Mouse (Mus musculus) forebrain, embryonic 11.5 days (tissue): ENCODE data around the gene Podxl2. TPM values are rescaled to one million over a fixed set of nuclear protein-coding genes. Genes with fewer than 3 reads are reported as not detected.

Source experiments
- ATAC-seq: fragments of 200-750 bp; cut with Nextera tagmentation; replicated peaks from 2 replicates; pipeline ENCODE4 v1.8.0; 2017; ENCODE audit warnings: moderate TSS enrichment; ENCODE audit not compliant: low FRiP score
- DNase-seq: peaks from one replicate; pipeline ENCODE4 v3.0.0-alpha.2; 2017; ENCODE audit warnings: low spot score
- H3K27ac ChIP-seq: fragments of 300-500 bp; sonication (generic); 2 replicates; pipeline ENCODE4 v1.5.1; 2014; ENCODE audit warnings: low read depth, low read length
- H3K27me3 ChIP-seq: fragments of 300-500 bp; sonication (generic); 2 replicates; pipeline ENCODE4 v1.6.1; 2014; ENCODE audit warnings: mild to moderate bottlenecking, low read length, mixed read lengths; ENCODE audit not compliant: control insufficient read depth, insufficient read depth
- H3K36me3 ChIP-seq: fragments of 300-500 bp; sonication (generic); 2 replicates; pipeline ENCODE4 v1.6.1; 2014; ENCODE audit warnings: mild to moderate bottlenecking, low read length, moderate library complexity, mixed read lengths; ENCODE audit not compliant: control insufficient read depth, insufficient read depth
- H3K4me1 ChIP-seq: fragments of 300-500 bp; sonication (generic); replicated peaks from 2 replicates; pipeline ENCODE4 v1.6.1; 2014; ENCODE audit warnings: low read length, mixed read lengths; ENCODE audit not compliant: control insufficient read depth, insufficient read depth
- H3K4me2 ChIP-seq: fragments of 300-500 bp; sonication (generic); 2 replicates; pipeline ENCODE4 v1.6.1; 2014; ENCODE audit warnings: low read depth, mild to moderate bottlenecking, low read length, moderate library complexity, mixed read lengths; ENCODE audit not compliant: severe bottlenecking
- H3K4me3 ChIP-seq: fragments of 300-500 bp; sonication (generic); 2 replicates; pipeline ENCODE4 v1.5.1; 2014; ENCODE audit warnings: low read depth, low read length
- H3K9ac ChIP-seq: fragments of 300-500 bp; sonication (generic); 2 replicates; pipeline ENCODE4 v1.6.1; 2014; ENCODE audit warnings: low read length
- H3K9me3 ChIP-seq: fragments of 300-500 bp; sonication (generic); 2 replicates; pipeline ENCODE4 v1.6.1; 2016; ENCODE audit warnings: low read length, mixed read lengths; ENCODE audit not compliant: control insufficient read depth
- WGBS: fragments of 180-500 bp; shearing (Covaris S2); extraction: QIAGEN DNeasy Blood & Tissue Kit; methylation state at CpG from one replicate; pipeline ENCODE4 v1.1.7; 2014; 5-methylcytosine and 5-hydroxymethylcytosine counted together
- polyA plus RNA-seq: library from polyadenylated mRNA; unstranded; fragments of >200 nt; fragmentation: Nextera tagmentation; extraction: Ambion mirVana; gene quantifications from 2 replicates; pipeline ENCODE4 v1.2.1, GENCODE M21; 2014

The Podxl2 gene
- polyA plus RNA-seq, 1 experiment from 2014 or later, result 109 TPM

DNA sequence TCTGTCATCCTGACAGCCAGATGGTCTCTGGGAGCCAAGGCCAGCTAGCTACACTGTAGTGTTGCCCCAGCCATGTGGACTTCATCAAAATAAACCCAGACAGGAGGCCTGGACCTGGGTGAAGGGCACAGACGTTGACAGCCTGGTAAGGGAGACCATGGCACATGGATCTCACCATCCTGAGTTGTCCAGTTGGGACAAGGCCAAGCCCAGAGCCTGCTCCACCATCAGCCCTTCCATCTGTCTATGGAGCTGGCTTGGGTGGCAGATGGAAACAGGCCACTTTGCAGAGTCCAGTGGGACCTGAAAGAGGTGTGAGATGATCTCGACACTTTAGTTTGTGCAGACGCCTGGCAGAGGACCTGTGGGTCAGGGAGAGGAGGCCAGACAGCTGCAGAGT lies 74.1 kb downstream of the Podxl2 start:
- Histone ChIP-seq H3K36me3 (no peaks in the 10 kb centered on the region), H3K4me3 (no peak overlapping the region), H3K9me3 (no peaks in the 10 kb centered on the region), H3K9ac (no peak overlapping the region), H3K4me1 (no peaks in the 10 kb centered on the region), H3K4me2 (no peak overlapping the region), H3K27me3 (no peaks in the 10 kb centered on the region), H3K27ac (no peak overlapping the region)
- ATAC-seq (no peak), DNase-seq (peak; percentile 47)
- WGBS, result 73% methylated on average over 3 of the region's 3 CpGs

DNA sequence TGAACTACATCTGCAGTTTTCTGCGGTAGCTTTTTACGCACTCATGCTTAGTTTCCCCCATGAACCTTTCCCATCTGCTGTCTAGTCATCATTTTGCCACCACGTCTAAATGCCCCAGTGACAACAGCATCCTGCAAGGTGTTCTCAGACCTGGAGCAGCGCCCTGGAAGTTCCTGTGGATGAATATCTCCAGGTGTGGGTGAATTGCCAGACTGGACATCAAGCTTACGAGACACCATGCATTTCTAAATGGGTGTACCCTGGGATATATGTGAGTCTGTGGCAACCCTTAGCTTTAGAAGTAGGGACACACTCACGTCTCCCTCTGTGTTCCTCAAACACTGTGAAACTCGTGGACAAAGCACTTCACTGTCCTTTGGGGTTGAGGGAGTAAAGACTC lies 74.7 kb downstream of the Podxl2 start:
- ATAC-seq, result no peak
- Histone ChIP-seq H3K4me2 (no peak overlapping the region), H3K36me3 (no peaks in the 10 kb centered on the region), H3K27me3 (no peaks in the 10 kb centered on the region), H3K27ac (no peak overlapping the region), H3K4me3 (no peak overlapping the region), H3K4me1 (no peaks in the 10 kb centered on the region), H3K9ac (no peak overlapping the region), H3K9me3 (no peaks in the 10 kb centered on the region)
- DNase-seq, result no peak
- 84% methylated on average over 7 of the region's 7 CpGs for WGBS

DNA sequence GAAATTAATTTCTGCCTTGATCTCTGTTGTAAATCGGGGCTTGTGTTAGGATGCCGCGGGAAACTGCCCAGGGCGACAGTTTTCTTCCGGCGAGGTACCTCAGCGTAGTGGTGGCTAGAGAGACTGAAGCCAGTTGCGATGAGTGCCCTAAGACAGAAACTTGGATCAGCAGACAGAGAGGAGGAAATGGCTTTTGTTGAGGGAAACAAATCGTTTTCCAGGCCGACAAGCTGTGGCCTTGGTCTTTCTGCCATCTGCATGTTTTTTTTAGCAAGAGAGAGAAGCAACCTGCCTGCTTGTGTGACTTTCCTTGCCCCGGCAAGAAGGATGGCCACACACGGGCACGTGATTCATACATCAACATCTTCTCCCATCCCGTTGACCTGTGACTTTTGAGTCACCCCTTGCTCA lies 80.3 kb downstream of the Podxl2 start:
- DNase-seq (no peak), ATAC-seq (no peak)
- Histone ChIP-seq H3K9me3 (no peaks in the 10 kb centered on the region), H3K4me2 (no peak overlapping the region), H3K4me1 (peaks cover 4% of the 10 kb centered on the region; the same call in 1 of the 2 replicates), H3K9ac (no peak overlapping the region), H3K4me3 (no peak overlapping the region), H3K27ac (no peak overlapping the region), H3K36me3 (no peaks in the 10 kb centered on the region), H3K27me3 (no peaks in the 10 kb centered on the region)
- WGBS, result 76% methylated on average over 14 of the region's 14 CpGs

DNA sequence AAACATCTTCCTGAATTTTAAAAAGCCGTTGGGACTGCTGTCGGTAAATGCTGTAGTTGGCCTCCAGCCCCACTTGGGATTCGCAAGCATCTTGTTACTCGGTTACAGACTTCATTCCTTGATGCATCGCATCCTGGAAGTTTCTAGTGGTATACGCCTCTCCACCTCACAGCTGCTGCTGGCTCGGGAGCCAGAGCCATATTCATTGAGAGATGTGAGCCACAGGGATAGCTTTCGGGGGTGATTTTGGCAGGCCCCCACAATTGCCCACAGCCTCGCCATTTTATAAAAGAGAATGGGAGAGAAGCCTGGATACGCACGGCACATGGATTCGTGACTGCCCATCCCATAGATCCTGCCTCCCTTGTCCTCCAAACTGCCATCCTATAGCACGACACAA lies 81.0 kb downstream of the Podxl2 start:
- no peak overlapping the region for H3K4me2 ChIP-seq
- H3K27ac ChIP-seq, result no peak overlapping the region

DNA sequence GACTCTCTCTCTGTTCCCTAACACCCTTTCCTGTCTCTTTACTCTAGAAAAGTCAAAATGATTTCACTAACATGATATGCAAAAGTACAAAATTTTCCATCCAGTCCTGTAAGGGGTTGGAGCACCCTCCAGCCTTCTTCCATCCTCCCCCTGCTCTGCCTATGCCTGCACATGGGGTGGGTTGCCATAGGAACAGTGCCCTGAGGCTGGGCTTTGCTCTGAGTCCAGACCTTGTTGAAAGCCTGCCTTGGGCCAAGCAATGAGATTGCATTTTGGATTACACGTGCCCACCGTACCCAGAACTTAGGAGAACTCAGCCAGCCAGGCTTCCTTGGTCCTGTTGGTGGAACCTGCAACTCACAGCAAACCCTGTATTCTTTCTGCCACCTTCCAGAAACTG lies 81.6 kb downstream of the Podxl2 start:
- Histone ChIP-seq H3K4me3 (no peak overlapping the region), H3K27ac (no peak overlapping the region), H3K4me2 (no peak overlapping the region), H3K9ac (no peak overlapping the region), H3K27me3 (no peaks in the 10 kb centered on the region), H3K4me1 (peaks cover 4% of the 10 kb centered on the region; the same call in 1 of the 2 replicates), H3K9me3 (no peaks in the 10 kb centered on the region), H3K36me3 (no peaks in the 10 kb centered on the region)
- peak; percentile 73 for DNase-seq
- 37% methylated on average over 2 of the region's 2 CpGs for WGBS
- peak; percentile 67; the same call in 1 of the 2 replicates for ATAC-seq

More for the DNA sequence above, 81.0 kb downstream of the Podxl2 start:
- H3K9ac ChIP-seq, result no peak overlapping the region
- H3K9me3 ChIP-seq, result no peaks in the 10 kb centered on the region
- DNase-seq (no peak), ATAC-seq (no peak)
- H3K36me3 ChIP-seq, result no peaks in the 10 kb centered on the region
- H3K27me3 ChIP-seq, result no peaks in the 10 kb centered on the region
- WGBS, result 87% methylated on average over 13 of the region's 13 CpGs
- no peak overlapping the region for H3K4me3 ChIP-seq
- H3K4me1 ChIP-seq, result peaks cover 4% of the 10 kb centered on the region; the same call in 1 of the 2 replicates

Other genes with a start within 250 kb of the Podxl2 start
- 0.21 TPM in 1 of 2 replicates, not detected in the other for gene Kbtbd12, start 237.1 kb downstream of the Podxl2 start, polyA plus RNA-seq
- gene Mgll, start 150.6 kb downstream of the Podxl2 start, polyA plus RNA-seq, result 4.1 and 4.4 TPM in 2 replicates
- gene Abtb1, start 33.1 kb downstream of the Podxl2 start, polyA plus RNA-seq, result 14.4 and 15.3 TPM in 2 replicates
- 248 and 259 TPM in 2 replicates for gene Mcm2, start 23.7 kb upstream of the Podxl2 start, polyA plus RNA-seq
- 39.4 and 40.7 TPM in 2 replicates for gene Tpra1, start 27.2 kb upstream of the Podxl2 start, polyA plus RNA-seq